Mouse (Mus musculus) C2C12 (cell line): ENCODE results near the gene Nyap2. TPM values are rescaled to one million over a fixed set of nuclear protein-coding genes. Genes with fewer than 3 reads are reported as not detected.

Source experiments
- H3K27me3 ChIP-seq: one replicate; pipeline ENCODE4 v1.6.1; 2011; ENCODE audit not compliant: control insufficient read depth, insufficient read depth, insufficient read length
- H3K36me3 ChIP-seq: one replicate; pipeline ENCODE4 v1.6.1; 2011; ENCODE audit not compliant: control insufficient read depth, insufficient read depth
- H3K4me3 ChIP-seq: one replicate; pipeline ENCODE4 v1.5.1; 2011; ENCODE audit warnings: mild to moderate bottlenecking, control low read depth; ENCODE audit not compliant: poor library complexity, insufficient read depth, severe bottlenecking
- H3K79me2 ChIP-seq: one replicate; pipeline ENCODE4 v1.6.1; 2011; ENCODE audit not compliant: control insufficient read depth, insufficient read depth
- H3K79me3 ChIP-seq: one replicate; pipeline ENCODE4 v1.6.1; 2011; ENCODE audit warnings: low read depth, control low read depth
- H3ac ChIP-seq: one replicate; pipeline ENCODE3; 2011; ENCODE audit warnings: low read depth; ENCODE audit not compliant: control insufficient read depth, insufficient read length
- CEBPB ChIP-seq: IDR thresholded peaks from one replicate; pipeline ENCODE4 v1.6.1; 2011; ENCODE audit warnings: low read depth, mild to moderate bottlenecking, control low read depth, moderate library complexity
- CTCF ChIP-seq: IDR thresholded peaks from one replicate; pipeline ENCODE4 v1.5.1; 2011; ENCODE audit not compliant: control insufficient read depth, insufficient read depth, insufficient read length
- FOSL1 ChIP-seq: IDR thresholded peaks from one replicate; pipeline ENCODE4 v1.8.0; 2011; ENCODE audit warnings: mild to moderate bottlenecking, low read length; ENCODE audit not compliant: poor library complexity, insufficient read depth, severe bottlenecking
- MAX ChIP-seq: IDR thresholded peaks from one replicate; pipeline ENCODE4 v1.6.1; 2011; ENCODE audit warnings: mild to moderate bottlenecking, control low read depth
- MYOD1 ChIP-seq: IDR thresholded peaks from one replicate; pipeline ENCODE4 v1.6.1; 2011; ENCODE audit warnings: low read depth; ENCODE audit not compliant: control insufficient read depth, insufficient read length
- MYOG ChIP-seq: IDR thresholded peaks from one replicate; pipeline ENCODE4 v1.6.1; 2011; ENCODE audit not compliant: control insufficient read depth, insufficient read length; ENCODE audit errors: extremely low read depth
- USF1 ChIP-seq: IDR thresholded peaks from one replicate; pipeline ENCODE4 v1.6.1; 2011; ENCODE audit warnings: low read depth, mild to moderate bottlenecking, control low read depth, moderate library complexity
- long read RNA-seq, 2 experiments: library from polyadenylated mRNA; unstranded; transcript quantifications; one replicate each; pipeline ENCODE4 v2.0.0; 2019 to 2020
- polyA plus RNA-seq: library from polyadenylated mRNA; unstranded; fragments of >200 nt; fragmentation: generic; extraction: Trizol; gene quantifications from one replicate; pipeline ENCODE4 v1.2.1, GENCODE M21; 2012; ENCODE audit warnings: missing spikeins

Nyap2 gene
- not detected for polyA plus RNA-seq
- long read RNA-seq, experiment 1, result 0 reads
- long read RNA-seq, experiment 2, result 0 reads

GRCm38 (mm10) chr1:81076831-81077664 lies at the start of gene Nyap2:
TSS of gene Nyap2 (plus strand) at chr1:81076950.
- Histone ChIP-seq H3K4me3 (no peak within 1 kb of the TSS), H3K27me3 (no peaks in the 10 kb centered on the region), H3K79me3 (no peaks in the 10 kb centered on the region), H3K36me3 (no peaks in the 10 kb centered on the region), H3K79me2 (no peaks in the 10 kb centered on the region), H3ac (no peak within 1 kb of the TSS)
- TF ChIP-seq MYOG, result no peak
- no peak for TF ChIP-seq CEBPB
- no peak for TF ChIP-seq MYOD1
- TF ChIP-seq MAX, result no peak
- TF ChIP-seq USF1, result no peak
- TF ChIP-seq CTCF, result no peak
- no peak for TF ChIP-seq FOSL1

GRCm38 (mm10) chr1:81042907-81043868 lies 33.6 kb upstream of the Nyap2 start:
- H3K79me3 ChIP-seq, result no peaks in the 10 kb centered on the region
- no peaks in the 10 kb centered on the region for H3K79me2 ChIP-seq
- TF ChIP-seq FOSL1 (no peak), MAX (no peak), MYOD1 (no peak), CTCF (no peak), USF1 (no peak), CEBPB (no peak), MYOG (no peak)
- no peak overlapping the region for H3K4me3 ChIP-seq
- no peaks in the 10 kb centered on the region for H3K36me3 ChIP-seq
- no peaks in the 10 kb centered on the region for H3K27me3 ChIP-seq
- H3ac ChIP-seq, result no peak overlapping the region

GRCm38 (mm10) chr1:81058340-81058739 lies 18.4 kb upstream of the Nyap2 start:
- H3K36me3 ChIP-seq, result no peaks in the 10 kb centered on the region
- no peaks in the 10 kb centered on the region for H3K79me3 ChIP-seq
- TF ChIP-seq CEBPB (no peak), FOSL1 (no peak), MAX (no peak), CTCF (no peak), MYOG (no peak)
- H3K4me3 ChIP-seq, result no peak overlapping the region
- H3ac ChIP-seq, result no peak overlapping the region
- no peaks in the 10 kb centered on the region for H3K79me2 ChIP-seq
- H3K27me3 ChIP-seq, result no peaks in the 10 kb centered on the region

- Histone ChIP-seq H3K27me3 (no peaks in the 10 kb centered on the region), H3K79me2 (no peaks in the 10 kb centered on the region), H3ac (no peak overlapping the region), H3K4me3 (no peak overlapping the region), H3K79me3 (no peaks in the 10 kb centered on the region), H3K36me3 (no peaks in the 10 kb centered on the region)
- no peak for TF ChIP-seq MYOD1
- no peak for TF ChIP-seq CTCF
- TF ChIP-seq MAX, result no peak
- TF ChIP-seq USF1, result no peak
- TF ChIP-seq FOSL1, result no peak
- no peak for TF ChIP-seq MYOG
- TF ChIP-seq CEBPB, result no peak
These were observed 17.9 kb upstream of the Nyap2 start for GRCm38 (mm10) chr1:81058835-81059234.

DNA sequence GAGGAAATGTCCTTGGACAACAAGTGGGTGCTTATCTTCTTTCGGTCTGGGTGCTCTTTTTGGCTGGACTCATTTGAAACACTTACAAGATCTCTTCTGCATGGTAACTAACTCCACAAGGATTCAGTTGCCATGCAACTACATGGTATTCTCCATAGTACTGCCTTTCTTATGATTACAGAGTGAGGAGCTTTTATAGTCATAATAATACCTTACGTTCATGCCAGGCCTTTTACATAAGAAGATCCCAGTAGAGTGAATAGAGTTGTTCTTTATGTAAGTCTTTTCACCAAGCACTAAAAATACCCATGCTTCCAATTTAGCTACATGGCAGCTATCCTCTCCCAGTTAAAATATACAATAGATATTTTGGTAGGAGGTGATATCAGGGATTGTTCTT lies 13.9 kb upstream of the Nyap2 start:
- Histone ChIP-seq H3K27me3 (no peaks in the 10 kb centered on the region), H3ac (no peak overlapping the region), H3K4me3 (no peak overlapping the region), H3K36me3 (no peaks in the 10 kb centered on the region), H3K79me3 (no peaks in the 10 kb centered on the region), H3K79me2 (no peaks in the 10 kb centered on the region)
- TF ChIP-seq MYOG (no peak), MAX (no peak), CEBPB (no peak), USF1 (no peak), FOSL1 (no peak), MYOD1 (no peak), CTCF (no peak)
